Mouse (Mus musculus) adrenal gland, postnatal 25 days (tissue): ENCODE results near the gene Myl7. TPM values are rescaled to one million over a fixed set of nuclear protein-coding genes. Genes with fewer than 3 reads are reported as not detected.

ENCODE experiments used
- DNase-seq: peaks from one replicate; pipeline ENCODE4 v3.0.0; 2021; ENCODE audit warnings: mixed read lengths
- total RNA-seq: library from RNA; stranded (reverse); gene quantifications from 2 replicates; pipeline ENCODE4 v1.2.3, GENCODE M21; 2021

Myl7 gene
- total RNA-seq, 1 experiment from 2014 or later: not detected

GRCm38 (mm10) chr11:5862394-5863105 lies 36.0 kb downstream of the Myl7 start:
- peak; percentile 69 for DNase-seq

- DNase-seq: peak; percentile 89
Measured at GRCm38 (mm10) chr11:5861678-5862393, 36.7 kb downstream of the Myl7 start, which contains the start of gene Aebp1. Gene Aebp1 (plus strand): TSS chr11:5861947.

DNA sequence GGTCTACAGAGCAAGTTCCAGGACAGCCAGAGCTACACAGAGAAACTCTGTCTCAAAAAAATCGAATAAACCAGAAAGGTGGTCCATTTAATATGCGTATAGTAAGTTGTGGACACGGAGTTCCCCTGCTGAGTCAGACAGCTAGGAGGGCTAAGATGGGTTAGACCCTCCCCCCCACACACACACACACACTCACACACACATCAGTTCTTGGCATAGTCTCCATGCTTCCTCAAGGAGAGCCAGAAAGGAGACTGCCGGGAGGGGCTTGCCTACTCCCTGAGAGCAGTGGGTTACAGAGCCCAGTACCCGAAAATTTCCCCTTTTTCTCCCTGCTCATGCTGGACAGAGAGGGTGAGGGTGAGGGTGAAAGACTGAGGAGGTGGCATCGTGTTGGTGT lies 37.9 kb downstream of the Myl7 start:
- DNase-seq: no peak

DNA sequence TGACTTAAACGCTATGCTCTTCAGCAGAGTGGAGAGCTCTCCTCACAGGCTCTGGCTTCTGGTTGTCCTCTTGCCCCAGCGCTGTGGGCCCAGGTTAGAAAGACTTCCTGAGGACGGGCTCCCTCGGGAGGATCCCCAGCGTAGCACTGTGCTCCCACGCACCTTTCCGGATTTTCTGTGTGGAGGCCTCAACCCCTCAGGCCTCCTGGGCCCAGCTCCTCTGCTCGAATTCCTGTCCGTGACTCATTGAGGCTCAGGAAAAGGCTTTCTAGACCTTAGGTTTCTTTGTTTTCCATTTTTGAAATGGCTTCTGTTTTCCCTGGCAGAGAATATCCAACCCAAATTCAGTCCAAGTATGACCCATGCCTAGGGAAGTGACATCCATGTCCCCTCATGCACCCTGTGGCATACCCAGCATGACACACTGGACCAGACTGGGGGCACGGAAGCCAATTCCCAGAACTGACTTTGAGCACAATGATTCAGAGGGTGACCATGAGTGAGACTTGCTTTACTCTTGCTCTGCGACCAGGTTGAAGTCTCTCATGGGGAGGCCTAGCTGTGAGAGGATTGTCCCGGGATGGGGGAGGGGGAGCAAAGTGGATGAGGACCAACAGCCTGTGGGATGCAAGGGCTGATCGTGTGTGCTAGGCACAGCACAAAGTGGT lies 38.6 kb downstream of the Myl7 start:
- no peak for DNase-seq

- no peak for DNase-seq
Measured at GRCm38 (mm10) chr11:5858723-5859122, 39.9 kb downstream of the Myl7 start.

- DNase-seq: no peak
Measured at GRCm38 (mm10) chr11:5856479-5857130, 42.0 kb downstream of the Myl7 start.

DNA sequence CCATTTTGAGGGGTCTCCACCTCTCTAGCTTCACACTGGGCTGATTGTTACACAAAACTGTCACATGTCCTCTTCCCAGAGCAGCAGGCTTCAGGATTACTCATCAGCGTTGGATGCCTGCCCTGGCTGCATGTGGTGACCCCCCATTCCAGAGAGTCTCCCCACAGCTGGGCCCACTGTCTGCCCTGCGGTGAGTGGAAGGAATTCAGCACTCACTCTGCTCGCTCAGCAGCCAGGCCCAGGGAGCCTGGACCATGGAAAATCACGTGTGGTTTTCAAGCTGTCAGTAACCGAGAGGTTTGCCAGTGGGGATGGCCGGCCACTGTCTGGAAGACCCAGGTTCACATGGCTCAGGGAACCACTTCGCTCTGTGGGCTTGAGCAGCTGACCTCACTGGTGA lies 42.7 kb downstream of the Myl7 start:
- peak; percentile 69 for DNase-seq

GRCm38 (mm10) chr11:5855481-5855880 lies 43.1 kb downstream of the Myl7 start:
- DNase-seq: no peak

DNA sequence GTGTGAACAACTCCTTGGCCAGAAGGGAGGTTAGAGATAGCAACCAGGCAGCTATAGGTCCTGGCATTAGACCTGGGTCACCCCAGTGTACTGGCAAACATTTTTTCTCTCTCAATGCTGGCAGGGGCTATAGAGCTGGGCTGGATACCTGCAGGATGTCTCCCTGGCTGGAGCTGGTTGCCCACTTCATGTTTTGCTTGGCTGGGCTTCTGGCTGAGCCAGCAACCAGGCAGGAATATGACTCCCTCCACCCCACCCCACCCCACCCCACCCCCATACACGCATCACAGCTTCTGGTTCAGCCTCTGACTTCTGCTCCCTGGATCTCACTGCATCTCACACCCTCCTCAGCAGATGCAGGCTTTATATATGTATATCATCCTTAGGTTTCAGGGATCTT lies 46.3 kb downstream of the Myl7 start:
- DNase-seq: no peak

GRCm38 (mm10) chr11:5851021-5851736 lies 47.4 kb downstream of the Myl7 start:
- no peak for DNase-seq

GRCm38 (mm10) chr11:5850452-5850851 lies 48.1 kb downstream of the Myl7 start:
- DNase-seq: no peak

- peak; percentile 40 for DNase-seq
Measured at GRCm38 (mm10) chr11:5849316-5849715, 49.3 kb downstream of the Myl7 start.

- DNase-seq: no peak
Measured at GRCm38 (mm10) chr11:5848741-5849140, 49.8 kb downstream of the Myl7 start.

DNA sequence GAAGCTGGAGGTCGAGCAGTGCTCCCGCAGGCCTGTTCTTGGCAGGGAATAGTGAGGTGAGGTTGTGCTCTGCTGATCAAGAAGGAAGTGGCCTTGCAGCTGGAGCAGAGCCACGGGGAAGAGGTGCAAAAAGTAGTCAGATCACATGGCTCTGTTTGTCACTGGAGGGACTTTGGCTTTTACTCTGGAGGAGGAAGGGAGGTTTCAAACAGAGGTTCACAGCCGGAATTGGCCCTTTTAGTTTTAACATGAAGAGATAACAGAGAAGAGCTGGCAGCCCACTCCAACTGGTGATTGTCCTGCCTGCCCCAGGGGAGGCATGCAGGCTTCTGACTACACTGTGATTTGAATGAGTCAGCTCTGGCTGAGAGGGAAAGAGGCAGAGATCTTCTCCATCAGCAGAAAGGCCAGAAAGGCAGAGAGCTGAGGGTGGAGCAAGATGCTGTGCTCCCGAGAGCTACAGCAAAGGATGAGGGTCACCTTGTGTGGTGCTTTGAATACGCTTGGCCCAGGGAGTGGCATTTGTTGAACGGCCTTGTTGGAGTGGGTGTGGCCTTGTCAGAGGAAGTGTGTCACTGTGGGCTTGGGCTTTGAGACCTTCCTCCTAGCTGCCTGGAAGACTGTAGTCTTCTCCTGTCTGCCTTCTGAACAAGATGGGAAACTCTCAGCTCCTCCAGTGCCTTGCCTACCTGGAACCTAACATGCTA lies 51.8 kb downstream of the Myl7 start:
- DNase-seq: peak; percentile 44

Other genes with a start within 250 kb of the Myl7 start
- gene Mrps24, start 183.1 kb downstream of the Myl7 start, total RNA-seq: 144 and 186 TPM in 2 replicates
- gene Urgcp, start 136.4 kb downstream of the Myl7 start, total RNA-seq: 33.8 and 58.8 TPM in 2 replicates
- 66.2 and 77.8 TPM in 2 replicates for gene Dbnl, start 110.3 kb downstream of the Myl7 start, total RNA-seq
- not detected in 2 replicates for gene Pgam2, start 95.0 kb downstream of the Myl7 start, total RNA-seq
- 12.0 and 13.8 TPM in 2 replicates for gene Polm, start 60.8 kb downstream of the Myl7 start, total RNA-seq
- 399 and 434 TPM in 2 replicates for gene Aebp1, start 36.8 kb downstream of the Myl7 start, total RNA-seq
- gene Pold2, start 20.5 kb downstream of the Myl7 start, total RNA-seq: 33.6 and 42.2 TPM in 2 replicates
- gene Gck, start 51.3 kb upstream of the Myl7 start, total RNA-seq: 3.1 and 4.0 TPM in 2 replicates
- 75.5 and 86.3 TPM in 2 replicates for gene Ykt6, start 56.9 kb upstream of the Myl7 start, total RNA-seq
- gene Camk2b, start 167.6 kb upstream of the Myl7 start, total RNA-seq: 10.0 and 13.6 TPM in 2 replicates